Mouse (Mus musculus): ENCODE data around the gene Lactb. TPM values are rescaled to one million over a fixed set of nuclear protein-coding genes. Genes with fewer than 3 reads are reported as not detected.

Lactb gene
- 12.4 and 14.9 TPM in 2 replicates for polyA plus RNA-seq (2012)

DNA sequence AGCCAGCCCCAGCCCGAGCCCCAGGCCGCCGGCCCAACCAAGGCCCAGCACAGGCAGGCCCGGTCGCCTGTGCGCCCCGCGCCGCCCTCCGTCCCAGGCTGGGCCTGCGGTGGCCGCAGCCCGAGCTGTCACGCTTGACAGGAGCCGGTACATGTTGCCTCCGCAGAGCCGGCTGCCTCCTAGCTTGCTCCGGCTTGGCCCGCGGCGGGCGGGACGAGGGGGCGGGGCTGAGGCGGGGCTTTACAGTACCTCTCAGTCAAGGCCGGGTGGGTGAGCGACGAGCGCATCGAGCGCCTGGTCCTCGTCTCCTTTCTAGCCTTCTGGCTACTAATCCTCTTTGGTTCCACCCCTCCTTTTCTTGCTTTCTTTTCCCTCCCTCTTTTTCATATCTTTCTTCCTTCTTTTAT is at the start of gene Lactb:
Gene Lactb (minus strand): TSS at position 246 of the 407 bp plus-strand sequence.

DNA sequence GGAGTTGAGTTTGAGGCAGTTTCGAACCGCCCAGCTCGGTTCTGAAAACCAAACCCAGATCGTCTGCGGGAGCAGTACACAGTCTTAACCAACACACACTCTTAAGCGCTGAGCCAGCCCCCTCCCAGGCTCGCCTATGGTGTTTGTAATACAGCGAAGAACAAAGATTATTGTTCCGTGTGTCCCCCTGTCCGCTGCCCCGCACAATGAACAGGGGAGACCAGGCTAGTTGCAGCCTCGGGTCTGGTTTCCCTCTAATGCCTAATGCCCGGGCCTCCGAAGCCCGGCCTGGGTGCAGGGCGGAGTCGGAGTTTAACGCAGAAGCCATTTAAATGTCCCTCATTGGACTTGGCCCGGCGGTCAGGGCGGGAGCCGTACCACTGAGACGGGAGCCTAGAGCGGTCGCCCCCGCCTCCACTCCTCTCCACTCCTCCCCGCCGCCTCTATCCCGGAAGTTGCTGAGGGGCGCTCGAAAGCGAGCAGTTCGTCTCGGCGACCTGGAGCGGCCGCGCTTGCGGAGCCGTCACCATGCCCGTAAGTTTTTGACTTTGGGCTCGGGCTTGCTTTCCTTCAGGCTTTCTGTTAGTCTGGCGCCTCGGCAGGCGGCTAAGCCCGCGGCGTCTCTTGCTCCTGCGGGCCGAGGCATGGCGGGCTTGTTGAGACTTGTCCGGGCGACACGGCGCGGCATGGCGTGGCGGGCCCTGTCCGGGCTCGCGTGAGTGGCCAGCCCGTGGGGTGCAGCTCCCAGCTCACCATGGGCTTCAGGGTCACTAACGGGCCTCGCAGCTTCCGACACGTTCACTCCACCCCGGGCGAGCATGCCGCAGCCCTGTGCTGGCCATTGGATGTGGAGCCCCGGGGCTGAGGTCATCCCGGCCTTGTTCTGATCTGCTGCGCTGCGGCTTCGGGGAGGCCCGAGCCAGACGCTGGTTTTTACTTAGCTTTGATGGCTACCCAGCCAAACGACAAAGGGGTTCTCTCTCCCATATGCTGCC is 29.3 kb downstream of the Lactb start, which contains the start of gene Rps27l:
Gene Rps27l (plus strand): TSS at position 440 of the 995 bp plus-strand sequence.

DNA sequence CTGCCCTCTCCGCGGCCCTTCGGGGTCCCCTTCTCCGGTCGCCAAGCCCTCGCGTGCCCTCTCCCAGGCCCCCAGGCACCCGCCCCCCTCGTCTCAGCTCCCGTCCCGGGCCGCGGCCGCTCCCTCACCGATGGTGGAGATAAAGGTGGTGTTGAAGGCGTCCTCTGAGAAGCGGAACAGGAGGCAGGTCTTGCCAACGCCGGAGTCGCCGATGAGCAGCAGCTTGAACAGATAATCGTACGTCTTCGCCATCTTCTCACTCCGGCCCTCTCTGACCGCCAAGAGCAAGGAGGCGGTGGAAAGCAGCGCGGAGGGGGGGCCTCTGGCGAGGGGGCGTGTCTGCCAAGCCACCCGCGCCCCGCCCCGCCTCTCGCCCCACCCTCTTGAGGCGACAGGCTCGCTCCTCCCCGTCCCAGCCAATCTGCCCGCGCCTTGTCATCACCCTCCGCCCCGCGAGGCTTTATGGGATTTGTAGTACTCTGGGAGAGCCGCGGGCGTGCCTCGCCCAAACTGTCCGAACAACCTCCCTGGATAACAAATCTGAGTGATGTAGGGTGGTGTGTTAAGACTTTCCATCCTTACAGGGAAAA is 55.8 kb downstream of the Lactb start, which contains the start of gene Rab8b:
Gene Rab8b (minus strand): TSS at position 306 of the 590 bp plus-strand sequence.

Other genes with a start within 250 kb of the Lactb start
- 0.28 and 0.44 TPM in 2 replicates for gene Aph1b, start 180.0 kb downstream of the Lactb start, polyA plus RNA-seq (2012)
- gene Gm10647, start 178.4 kb downstream of the Lactb start, polyA plus RNA-seq (2012): not detected in 2 replicates
- gene Aph1c, start 140.8 kb downstream of the Lactb start, polyA plus RNA-seq (2012): 0.26 and 0.34 TPM in 2 replicates
- 3.7 and 4.7 TPM in 2 replicates for gene Rab8b, start 55.8 kb downstream of the Lactb start, polyA plus RNA-seq (2012)
- gene Rps27l, start 29.4 kb downstream of the Lactb start, polyA plus RNA-seq (2012): 116 and 134 TPM in 2 replicates
- 35.1 and 63.5 TPM in 2 replicates for gene Tpm1, start 73.9 kb upstream of the Lactb start, polyA plus RNA-seq (2012)